Mouse (Mus musculus) neural tube, embryonic 14.5 days (tissue): Measurements from ENCODE around the gene Macf1. TPM values are rescaled to one million over a fixed set of nuclear protein-coding genes. Genes with fewer than 3 reads are reported as not detected.

ENCODE experiments used
- ATAC-seq: fragments of 200-750 bp; cut with Nextera tagmentation; 2 replicates; pipeline ENCODE4 v1.8.0; 2017; ENCODE audit warnings: low read depth, mild to moderate bottlenecking, moderate TSS enrichment, moderate library complexity
- H3K27ac ChIP-seq: fragments of 300-500 bp; sonication (generic); 2 replicates; pipeline ENCODE4 v1.5.1; 2014; ENCODE audit warnings: low read depth, mild to moderate bottlenecking, control low read depth, low read length, moderate library complexity, mixed read lengths
- H3K27me3 ChIP-seq: fragments of 300-500 bp; sonication (generic); 2 replicates; pipeline ENCODE4 v1.6.1; 2014; ENCODE audit warnings: low read length; ENCODE audit not compliant: control insufficient read depth, insufficient read depth
- H3K36me3 ChIP-seq: fragments of 300-500 bp; sonication (generic); 2 replicates; pipeline ENCODE4 v1.6.1; 2014; ENCODE audit warnings: low read length, mixed read lengths; ENCODE audit not compliant: control insufficient read depth, insufficient read depth
- H3K4me1 ChIP-seq: fragments of 300-500 bp; sonication (generic); 2 replicates; pipeline ENCODE4 v1.6.1; 2014; ENCODE audit warnings: low read length; ENCODE audit not compliant: control insufficient read depth, insufficient read depth
- H3K4me2 ChIP-seq: fragments of 300-500 bp; sonication (generic); 2 replicates; pipeline ENCODE4 v1.6.1; 2014; ENCODE audit warnings: mild to moderate bottlenecking, low read depth, low read length, control low read depth
- H3K4me3 ChIP-seq: fragments of 300-500 bp; sonication (generic); 2 replicates; pipeline ENCODE4 v1.5.1; 2014; ENCODE audit warnings: low read depth, low read length, control low read depth, mixed read lengths
- H3K9ac ChIP-seq: fragments of 300-500 bp; sonication (generic); replicated peaks from 2 replicates; pipeline ENCODE4 v1.6.1; 2014; ENCODE audit warnings: low read depth, mild to moderate bottlenecking, control low read depth, low read length, mixed read lengths
- H3K9me3 ChIP-seq: fragments of 300-500 bp; sonication (generic); 2 replicates; pipeline ENCODE4 v1.6.1; 2016; ENCODE audit warnings: low read length; ENCODE audit not compliant: control insufficient read depth
- WGBS: fragments of 180-500 bp; shearing (Covaris S2); extraction: QIAGEN DNeasy Blood & Tissue Kit; methylation state at CpG from one replicate; pipeline ENCODE4 v1.1.7; 2014; 5-methylcytosine and 5-hydroxymethylcytosine counted together
- polyA plus RNA-seq: library from polyadenylated mRNA; unstranded; fragments of >200 nt; fragmentation: Nextera tagmentation; extraction: Ambion mirVana; gene quantifications from 2 replicates; pipeline ENCODE4 v1.2.1, GENCODE M21; 2014

Gene Macf1
- polyA plus RNA-seq, 1 experiment from 2014 or later, result 144 TPM

DNA sequence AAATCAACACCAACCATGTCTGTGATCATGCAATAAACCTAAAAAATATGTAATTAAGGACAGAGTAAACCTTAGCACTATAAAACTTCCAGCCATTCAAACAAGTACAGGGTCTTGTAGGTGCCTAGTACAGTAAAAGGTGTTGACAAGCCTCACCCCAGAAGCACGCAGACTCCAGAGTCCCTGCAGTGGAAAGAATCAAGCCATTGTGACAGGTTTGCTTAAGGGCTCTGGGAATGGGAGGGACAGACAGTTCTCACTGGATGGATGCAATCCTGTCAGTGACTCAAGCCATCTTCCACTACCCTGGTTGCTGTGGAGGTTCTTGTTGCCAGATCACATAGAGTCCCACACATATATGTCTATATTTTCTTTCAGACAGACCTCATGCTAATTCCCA, 78.9 kb downstream of the Macf1 start:
- Histone ChIP-seq H3K27ac (no peak overlapping the region), H3K4me3 (no peak overlapping the region), H3K27me3 (no peaks in the 10 kb centered on the region), H3K36me3 (no peaks in the 10 kb centered on the region), H3K9ac (no peak overlapping the region), H3K4me1 (peaks cover 10% of the 10 kb centered on the region; the same call in 1 of the 2 replicates), H3K4me2 (no peak overlapping the region), H3K9me3 (no peaks in the 10 kb centered on the region)
- WGBS, result 70% methylated on average over 1 of the region's 1 CpGs
- no peak for ATAC-seq

DNA sequence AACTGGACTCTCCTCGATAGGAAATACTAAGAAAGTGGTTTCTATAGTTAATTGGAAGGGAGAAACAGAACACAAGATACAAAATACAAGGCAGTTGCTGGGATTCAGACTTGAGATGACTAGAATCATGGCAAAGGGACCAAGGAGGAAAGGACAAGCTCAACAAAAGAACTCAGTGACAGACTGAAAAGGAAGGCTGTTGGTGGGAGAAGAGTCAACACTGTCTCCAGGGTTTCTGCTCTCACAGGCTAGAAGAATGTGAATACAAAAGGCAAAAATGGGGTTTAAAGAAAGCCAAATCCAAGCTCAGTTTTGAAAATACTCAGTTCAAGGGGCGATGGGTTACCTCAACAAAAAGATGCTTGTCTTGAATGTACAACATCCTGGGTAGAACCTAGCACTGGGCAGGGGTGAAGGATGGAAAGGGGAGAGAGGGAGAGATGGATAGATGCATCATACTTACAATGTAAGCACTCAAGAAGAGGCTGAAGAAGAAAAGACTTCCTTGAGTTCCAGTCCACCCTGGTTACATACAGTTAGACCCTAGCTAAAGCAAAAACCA, 81.4 kb downstream of the Macf1 start:
- Histone ChIP-seq H3K4me3 (no peak overlapping the region), H3K9ac (no peak overlapping the region), H3K27ac (peak overlapping the region; percentile 48), H3K4me2 (no peak overlapping the region), H3K36me3 (no peaks in the 10 kb centered on the region), H3K27me3 (no peaks in the 10 kb centered on the region), H3K4me1 (peaks cover 10% of the 10 kb centered on the region; the same call in 1 of the 2 replicates), H3K9me3 (no peaks in the 10 kb centered on the region)
- ATAC-seq, result no peak
- WGBS, result 64% methylated on average over 2 of the region's 2 CpGs

DNA sequence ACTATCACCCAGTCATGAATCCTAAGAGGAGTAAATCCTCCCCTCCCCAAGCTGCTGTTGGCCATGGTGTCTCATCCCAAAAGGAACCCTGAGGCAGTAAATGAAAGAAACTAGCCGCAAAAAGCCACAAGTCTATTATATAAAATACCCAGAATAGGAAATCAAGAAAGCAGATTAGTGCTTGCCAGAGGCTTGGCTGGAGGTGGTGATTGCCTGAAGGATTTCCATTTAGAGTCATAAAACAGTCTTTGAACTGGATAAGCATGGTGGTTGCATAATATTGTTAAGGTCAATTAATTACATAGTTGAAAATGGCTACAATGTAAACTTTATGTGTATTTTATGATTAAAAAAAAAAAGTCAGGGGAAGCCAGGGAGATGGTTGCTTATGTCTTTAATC, 83.1 kb downstream of the Macf1 start:
- Histone ChIP-seq H3K4me1 (peaks cover 9% of the 10 kb centered on the region; the same call in 1 of the 2 replicates), H3K4me2 (no peak overlapping the region), H3K9me3 (no peaks in the 10 kb centered on the region), H3K27ac (no peak overlapping the region), H3K4me3 (no peak overlapping the region), H3K36me3 (no peaks in the 10 kb centered on the region), H3K27me3 (no peaks in the 10 kb centered on the region), H3K9ac (no peak overlapping the region)
- no peak for ATAC-seq
- 65% methylated on average over 1 of the region's 1 CpGs for WGBS

DNA sequence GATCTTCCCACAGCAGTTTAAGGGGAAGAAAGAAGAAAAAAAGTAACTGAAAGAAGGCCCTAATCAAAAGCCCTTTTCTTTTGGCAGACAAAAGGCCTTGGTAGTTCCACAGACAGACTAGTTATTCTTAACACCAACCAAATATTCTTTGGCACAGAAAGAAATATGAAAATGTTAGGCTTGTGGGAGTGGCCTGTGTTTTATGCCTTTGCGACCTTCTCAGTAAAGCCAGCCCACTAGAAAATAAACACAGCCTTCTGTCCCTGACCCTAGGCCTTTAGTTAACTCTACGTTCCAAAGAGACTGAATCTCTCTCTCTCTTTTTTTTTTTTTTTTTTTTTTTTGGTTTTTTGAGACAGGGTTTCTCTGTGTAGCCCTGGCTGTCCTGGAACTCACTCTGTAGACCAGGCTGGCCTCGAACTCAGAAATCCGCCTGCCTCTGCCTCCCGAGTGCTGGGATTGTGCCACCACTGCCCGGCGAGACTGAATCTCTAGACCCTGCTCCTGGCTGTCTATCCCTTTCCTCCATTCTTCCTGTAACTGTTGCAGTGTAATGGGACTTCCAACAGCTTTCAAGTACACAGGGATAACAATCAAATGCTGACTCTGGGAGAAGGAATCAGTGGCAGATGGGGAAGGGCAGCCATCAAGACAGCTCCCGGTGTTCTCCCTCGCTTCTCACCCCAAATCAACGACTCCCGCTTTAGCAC, 85.5 kb downstream of the Macf1 start:
- H3K27me3 ChIP-seq, result no peaks in the 10 kb centered on the region
- H3K36me3 ChIP-seq, result no peaks in the 10 kb centered on the region
- no peak overlapping the region for H3K9ac ChIP-seq
- H3K4me2 ChIP-seq, result no peak overlapping the region
- no peak overlapping the region for H3K4me3 ChIP-seq
- no peak for ATAC-seq
- H3K27ac ChIP-seq, result no peak overlapping the region
- no peaks in the 10 kb centered on the region for H3K9me3 ChIP-seq
- H3K4me1 ChIP-seq, result peaks cover 18% of the 10 kb centered on the region
- 66% methylated on average over 9 of the region's 11 CpGs for WGBS

DNA sequence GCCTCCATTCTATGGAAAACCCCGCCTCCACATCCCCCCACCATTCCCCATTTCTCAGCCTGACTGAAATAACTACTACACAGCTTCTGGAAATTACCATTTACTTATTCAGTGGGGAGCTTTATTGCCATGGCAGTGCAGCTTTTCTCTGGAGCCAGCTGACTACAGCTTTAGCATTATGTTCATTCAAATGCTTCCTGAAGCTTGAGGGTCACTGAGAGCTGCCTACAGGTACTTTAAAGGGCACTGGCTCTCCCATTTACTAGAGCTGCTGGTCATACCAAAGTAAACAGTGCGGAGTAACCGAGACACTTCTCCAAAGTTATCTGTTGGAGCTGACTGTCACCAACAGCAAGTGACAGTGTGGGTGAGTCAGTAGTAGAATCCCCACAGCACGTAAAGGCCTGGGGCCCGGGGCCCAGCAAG, 89.8 kb downstream of the Macf1 start:
- H3K4me1 ChIP-seq, result peaks cover 30% of the 10 kb centered on the region
- peak overlapping the region; percentile 72 for H3K27ac ChIP-seq
- H3K27me3 ChIP-seq, result no peaks in the 10 kb centered on the region
- no peaks in the 10 kb centered on the region for H3K9me3 ChIP-seq
- 35% methylated on average over 5 of the region's 5 CpGs for WGBS
- peak; percentile 75; the same call in 1 of the 2 replicates for ATAC-seq
- H3K9ac ChIP-seq, result no peak overlapping the region
- no peak overlapping the region for H3K4me2 ChIP-seq
- H3K36me3 ChIP-seq, result no peaks in the 10 kb centered on the region
- H3K4me3 ChIP-seq, result no peak overlapping the region

DNA sequence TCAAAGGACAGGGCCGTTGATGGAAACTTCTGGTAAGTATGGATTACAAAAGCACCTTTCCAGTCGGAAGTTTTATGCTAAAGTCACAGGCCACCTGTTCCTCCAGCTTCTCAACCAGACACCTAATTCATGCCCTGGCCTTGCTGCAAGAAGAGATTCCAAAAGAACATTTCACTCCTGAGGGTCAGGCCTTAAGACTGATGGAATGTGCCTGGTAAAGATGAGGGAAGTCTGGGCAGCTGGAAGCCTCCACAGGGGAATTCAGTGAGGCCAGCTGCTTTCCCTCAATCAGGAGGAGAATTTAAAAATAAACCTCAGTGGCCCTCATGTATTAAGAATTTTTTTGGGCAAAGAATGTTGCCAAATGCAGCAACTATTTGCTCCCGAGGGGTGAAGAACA, 90.5 kb downstream of the Macf1 start:
- Histone ChIP-seq H3K4me2 (no peak overlapping the region), H3K36me3 (no peaks in the 10 kb centered on the region), H3K27ac (peak overlapping the region; percentile 13; the same call in 1 of the 2 replicates), H3K27me3 (no peaks in the 10 kb centered on the region), H3K4me3 (no peak overlapping the region), H3K4me1 (peaks cover 30% of the 10 kb centered on the region), H3K9ac (no peak overlapping the region), H3K9me3 (no peaks in the 10 kb centered on the region)
- 44% methylated on average over 3 of the region's 3 CpGs for WGBS
- no peak for ATAC-seq

DNA sequence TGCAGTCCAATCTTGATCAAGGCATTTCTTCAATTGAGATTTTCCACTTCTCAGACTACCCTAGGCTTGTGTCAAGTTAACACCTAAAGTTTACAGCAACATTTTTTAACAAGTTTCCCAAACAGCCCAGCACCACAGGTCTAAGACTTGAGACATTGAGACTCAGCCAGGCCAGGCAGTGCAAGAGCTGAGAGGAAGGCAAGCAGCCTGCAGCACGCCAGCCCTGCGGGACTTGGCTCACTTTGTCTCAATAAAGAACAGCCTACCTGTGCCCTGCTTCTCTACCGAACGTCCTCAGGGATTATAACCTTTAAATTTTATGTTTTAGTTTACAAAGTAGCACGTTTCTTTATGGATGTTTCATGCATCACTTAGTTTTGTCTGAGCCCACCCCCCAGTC, 92.1 kb downstream of the Macf1 start:
- no peaks in the 10 kb centered on the region for H3K36me3 ChIP-seq
- no peaks in the 10 kb centered on the region for H3K9me3 ChIP-seq
- 80% methylated on average over 5 of the region's 5 CpGs for WGBS
- H3K27me3 ChIP-seq, result no peaks in the 10 kb centered on the region
- H3K4me1 ChIP-seq, result peaks cover 30% of the 10 kb centered on the region
- H3K27ac ChIP-seq, result no peak overlapping the region
- H3K9ac ChIP-seq, result no peak overlapping the region
- no peak for ATAC-seq
- H3K4me2 ChIP-seq, result no peak overlapping the region
- H3K4me3 ChIP-seq, result no peak overlapping the region

DNA sequence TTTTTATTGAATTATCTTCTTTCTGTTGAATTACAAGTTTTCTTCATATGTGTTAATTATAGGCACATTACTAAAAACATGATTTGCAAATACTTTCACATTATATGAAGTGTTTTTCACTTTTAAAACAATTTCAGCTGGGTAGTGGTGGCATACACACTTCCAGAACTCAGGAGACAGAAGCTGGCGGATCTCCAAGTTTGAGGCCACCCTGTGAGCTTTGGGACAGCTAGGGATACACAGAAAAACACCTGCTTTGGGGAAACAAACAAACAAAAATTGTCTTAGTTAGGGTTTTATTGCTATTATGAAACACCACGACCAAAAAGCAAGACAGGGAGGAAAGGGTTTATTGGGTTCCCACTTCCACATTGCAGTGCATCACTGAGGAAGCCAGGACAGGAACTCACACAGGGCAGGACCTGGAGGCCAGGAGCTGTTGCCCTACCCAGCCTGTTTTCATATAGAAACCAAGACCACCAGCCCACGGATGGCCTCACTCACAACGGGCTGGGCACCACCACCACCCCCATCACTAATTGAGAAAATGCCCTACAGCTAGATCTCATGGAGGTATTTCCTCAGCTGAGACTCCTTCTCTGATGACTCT, 93.0 kb downstream of the Macf1 start:
- Histone ChIP-seq H3K9ac (no peak overlapping the region), H3K4me3 (no peak overlapping the region), H3K27me3 (no peaks in the 10 kb centered on the region), H3K4me2 (no peak overlapping the region), H3K4me1 (peaks cover 30% of the 10 kb centered on the region), H3K36me3 (no peaks in the 10 kb centered on the region), H3K27ac (no peak overlapping the region), H3K9me3 (no peaks in the 10 kb centered on the region)
- WGBS, result 61% methylated on average over 4 of the region's 4 CpGs
- ATAC-seq, result no peak

DNA sequence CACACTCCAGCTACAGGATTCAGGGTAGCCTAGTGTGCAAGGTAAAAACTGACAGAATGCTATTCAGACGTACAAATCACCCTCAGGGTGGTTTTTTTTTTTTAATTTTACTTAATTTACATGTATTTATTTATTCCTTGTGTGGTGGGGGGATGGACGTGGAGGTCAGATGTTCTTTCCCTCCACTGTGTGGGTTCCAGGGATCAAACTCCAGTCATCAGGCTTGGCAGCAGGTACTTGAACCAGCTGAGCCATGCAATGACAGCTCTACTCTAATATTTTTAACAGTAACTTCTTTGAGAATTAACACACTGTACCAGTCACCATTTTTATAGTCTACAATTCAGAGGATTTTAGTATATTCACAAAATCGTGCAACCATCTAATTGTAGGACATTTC, 94.7 kb downstream of the Macf1 start:
- no peak overlapping the region for H3K9ac ChIP-seq
- H3K36me3 ChIP-seq, result no peaks in the 10 kb centered on the region
- WGBS, result 73% methylated on average over 3 of the region's 3 CpGs
- H3K9me3 ChIP-seq, result no peaks in the 10 kb centered on the region
- H3K27me3 ChIP-seq, result no peaks in the 10 kb centered on the region
- no peak overlapping the region for H3K27ac ChIP-seq
- ATAC-seq, result no peak
- H3K4me3 ChIP-seq, result no peak overlapping the region
- H3K4me1 ChIP-seq, result peaks cover 20% of the 10 kb centered on the region
- no peak overlapping the region for H3K4me2 ChIP-seq
